Mouse (Mus musculus): ENCODE measurements at regions not wholly inside any gene's neighbourhood (a gene's known extent, or its start where the extent isn't known, plus 50 kb on each side); places are given as distances from the start of the nearest gene placed in this dataset.

DNA sequence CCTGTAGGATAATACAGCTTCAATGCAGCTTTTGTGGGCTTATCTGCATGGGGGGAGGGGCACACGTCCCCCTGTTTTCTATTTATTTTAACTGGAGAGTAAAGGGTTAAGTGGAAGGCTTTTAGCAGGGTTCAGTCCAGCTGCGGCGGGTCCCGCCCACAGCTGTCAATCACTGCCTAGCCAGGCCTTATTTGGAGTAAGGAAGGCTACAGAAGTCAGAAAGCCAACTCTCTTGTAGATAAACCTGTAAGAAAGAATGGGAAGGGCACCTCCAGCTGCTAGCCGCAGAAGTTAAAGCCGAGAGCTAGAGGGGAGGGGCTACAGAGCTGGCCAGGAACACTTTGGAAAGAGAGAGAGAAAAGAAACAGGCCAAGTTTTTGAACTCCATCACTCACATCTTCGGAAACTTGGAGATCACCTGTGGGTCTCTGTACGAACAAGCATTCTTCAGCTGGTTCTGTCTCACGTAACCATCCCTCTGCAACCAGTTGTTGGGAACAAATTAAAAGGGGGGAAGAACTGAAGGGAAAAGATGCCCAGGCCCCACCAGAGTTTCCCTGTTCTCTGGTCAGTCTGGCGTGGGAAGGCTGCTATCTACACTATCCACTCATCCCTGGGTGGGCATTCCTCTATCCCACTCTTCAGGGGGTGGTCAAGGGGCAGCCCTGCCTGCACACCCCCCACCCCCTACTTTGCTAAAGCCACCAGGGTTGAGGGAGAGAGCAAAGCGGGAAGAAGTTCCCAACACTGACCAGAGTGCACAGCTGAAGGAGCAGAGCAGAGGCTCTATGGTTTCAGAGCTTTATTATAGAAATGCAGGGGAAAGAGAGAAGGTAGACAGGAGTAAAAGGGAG, 2969.7 kb downstream of the Gm37988 start:
- TF ChIP-seq CTCF (IDR thresholded peaks at IDR 0.05) (no peak), EP300 (IDR thresholded peaks at IDR 0.05) (no peak)

Measured in lung, postnatal 0 days (tissue).